Comparison of ENCODE assay signal across 14 mouse cellular contexts in genomic region chr11:70031321-70031670, GRCm38 (mm10). TPM values are rescaled to one million over a fixed set of nuclear protein-coding genes. Genes with fewer than 3 reads are reported as not detected.
"Had no signal": no experiment of that assay in that cellular context is flagged by ENCODE, and none has a peak within 500 bp of the region (broad histone marks: within the 10 kb centered on the region; RNA-seq: fewer than 3 reads in every experiment).

No protein-coding gene starts in this region.

- H3K9me3 ChIP-seq: limb, embryonic 12.5 days; liver, embryonic 13.5 days; lung, embryonic 15.5 days; megakaryocyte, embryonic 14.5 days had no signal

- H3K27me3 ChIP-seq: limb, embryonic 12.5 days; lung, embryonic 15.5 days; megakaryocyte, embryonic 14.5 days had no signal

- H3K4me2 ChIP-seq: limb, embryonic 12.5 days; liver, embryonic 13.5 days; lung, embryonic 15.5 days had no signal

- DNase-seq: kidney, postnatal 10 days; kidney, postnatal 4 days; liver; liver, embryonic 13.5 days; liver, postnatal 0 days; lung, postnatal 14 days; thymus, postnatal 4 days had no signal

- H3K4me3 ChIP-seq: layer of hippocampus, adult 2 months; limb, embryonic 12.5 days; liver, embryonic 13.5 days; lung, embryonic 15.5 days; megakaryocyte, embryonic 14.5 days had no signal

- H3K9ac ChIP-seq: limb, embryonic 12.5 days; liver, embryonic 13.5 days; liver, postnatal 0 days; lung, embryonic 15.5 days had no signal

- ATAC-seq: liver, postnatal 0 days had no signal

- H3K27ac ChIP-seq: layer of hippocampus, adult 2 months; limb, embryonic 12.5 days; liver, embryonic 13.5 days; lung, embryonic 15.5 days; macrophage; stomach, postnatal 0 days had no signal

RNA-seq across cellular contexts. Expression of gene Asgr1, which starts 22.6 kb away (rescaled TPM):
- total RNA-seq: neutrophil, adult 5-6 weeks had no signal
- polyA plus RNA-seq: macrophage had no signal
